Mouse (Mus musculus) lung, adult 2 months (tissue): ENCODE results near the gene Syngr2.

Experiments used
- CTCF ChIP-seq: fragments of 200-500 bp; IDR thresholded peaks from 2 replicates; pipeline ENCODE4 v1.5.1; 2011; ENCODE audit warnings: mild to moderate bottlenecking, low read length, control low read depth; ENCODE audit not compliant: insufficient read depth
- POLR2A ChIP-seq: fragments of 200-500 bp; IDR thresholded peaks from 2 replicates; pipeline ENCODE4 v1.6.1; 2011; ENCODE audit warnings: low read depth, mild to moderate bottlenecking, control low read depth, low read length, borderline replicate concordance; ENCODE audit errors: extremely low read depth

DNA sequence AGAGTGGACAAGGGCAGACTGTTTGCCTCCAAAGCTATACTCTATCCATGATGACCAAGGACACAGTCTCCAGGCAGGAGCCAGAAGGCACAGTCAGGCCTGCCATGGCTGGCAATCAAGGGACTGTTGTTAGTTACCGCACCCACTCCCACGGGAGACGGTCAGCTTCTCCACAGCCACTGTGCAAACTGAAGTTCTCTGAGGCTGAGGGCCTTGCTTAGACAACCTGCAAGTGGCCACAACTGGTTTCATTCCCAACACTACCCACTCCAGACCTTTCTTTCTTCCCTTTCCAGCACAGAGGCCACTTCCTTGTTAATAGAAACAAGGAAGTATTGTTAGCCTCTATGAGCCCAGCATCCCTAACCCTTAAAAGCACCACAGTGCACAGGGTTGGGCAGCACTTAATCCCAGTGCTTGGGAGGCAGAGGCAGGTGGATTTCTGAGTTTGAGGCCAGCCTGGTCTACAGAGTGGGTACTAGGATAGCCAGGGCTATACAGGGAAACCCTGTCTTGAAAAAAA lies 6.2 kb upstream of the Syngr2 start:
- TF ChIP-seq CTCF: no peak
- TF ChIP-seq POLR2A: no peak
